Mouse (Mus musculus): ENCODE results near the gene Cpne1.
A peak's percentile ranks its signal among the peaks of the same experiment; 100 is the strongest.
"Not testable (repeated sequence)": the region's sequence is repeated elsewhere in the genome, so short reads cannot be mapped to it uniquely, and the experiment has no call there.

The Cpne1 gene

GRCm38 (mm10) chr2:156111358-156112079 is at the start of gene Cpne1, which contains the start of gene Rbm12:
Cpne1 (minus strand) TSS chr2:156111965.
Rbm12 (minus strand) TSS chr2:156111978.
- DNase-seq (ENCODE audit: low read depth in 1 of 2, low spot score in 2 of 2): peak; percentile 72 to 83

DNA sequence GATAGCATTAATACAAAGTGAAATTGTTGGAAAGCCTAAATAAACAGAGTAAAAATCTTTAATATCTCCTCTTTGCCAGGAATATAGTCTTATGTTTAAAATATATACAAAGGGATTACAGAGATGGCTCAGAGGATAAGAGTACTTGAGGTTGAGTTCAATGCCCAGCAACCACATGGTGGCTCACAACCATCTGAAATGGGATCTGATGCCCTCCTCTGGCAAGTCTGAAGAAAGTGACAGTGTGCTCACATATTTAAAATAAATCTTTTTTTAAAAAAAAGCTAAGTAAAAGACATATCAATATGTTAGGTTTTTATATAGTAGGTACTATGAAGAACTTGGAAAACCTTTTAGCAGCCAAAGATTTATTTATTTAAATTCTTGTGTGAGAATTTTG is 39.8 kb upstream of the Cpne1 start:
- no peak for DNase-seq (ENCODE audit: low read depth in 1 of 2, low spot score in 2 of 2)

- no peak for DNase-seq (ENCODE audit: low read depth in 1 of 2, low spot score in 2 of 2)
Observed at GRCm38 (mm10) chr2:156147316-156147915, 35.7 kb upstream of the Cpne1 start.

GRCm38 (mm10) chr2:156146272-156146989 is 34.7 kb upstream of the Cpne1 start:
- DNase-seq (ENCODE audit: low read depth in 1 of 2, low spot score in 2 of 2): no peak

DNA sequence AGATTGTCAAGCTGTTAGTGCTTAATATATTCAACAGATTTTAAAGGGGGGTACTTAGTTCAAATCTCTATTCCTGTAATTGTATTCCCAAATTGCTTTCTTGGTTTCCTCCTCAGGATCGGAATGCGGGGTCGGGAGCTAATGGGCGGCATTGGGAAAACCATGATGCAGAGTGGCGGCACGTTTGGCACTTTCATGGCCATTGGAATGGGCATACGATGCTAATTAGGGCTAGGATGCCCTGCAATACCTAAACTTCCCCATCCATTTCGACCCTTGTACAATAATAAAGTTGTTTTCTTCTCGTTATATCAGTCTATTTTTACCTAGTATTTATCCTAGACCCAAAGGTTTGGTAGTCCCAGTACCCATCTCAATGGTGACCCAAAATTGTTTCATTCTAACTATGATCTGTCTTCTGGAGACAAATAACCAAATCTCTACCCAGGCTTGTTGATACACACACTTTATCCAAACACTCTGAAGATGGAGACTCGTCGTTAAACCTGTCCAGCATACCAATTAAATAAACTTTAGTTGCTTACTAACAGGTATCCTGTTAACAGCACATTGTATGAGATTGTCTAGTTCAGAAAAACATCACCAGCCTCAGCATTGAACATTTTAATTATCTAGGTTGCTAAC is 33.8 kb upstream of the Cpne1 start:
- DNase-seq (ENCODE audit: low read depth in 1 of 2, low spot score in 2 of 2): no peak

DNA sequence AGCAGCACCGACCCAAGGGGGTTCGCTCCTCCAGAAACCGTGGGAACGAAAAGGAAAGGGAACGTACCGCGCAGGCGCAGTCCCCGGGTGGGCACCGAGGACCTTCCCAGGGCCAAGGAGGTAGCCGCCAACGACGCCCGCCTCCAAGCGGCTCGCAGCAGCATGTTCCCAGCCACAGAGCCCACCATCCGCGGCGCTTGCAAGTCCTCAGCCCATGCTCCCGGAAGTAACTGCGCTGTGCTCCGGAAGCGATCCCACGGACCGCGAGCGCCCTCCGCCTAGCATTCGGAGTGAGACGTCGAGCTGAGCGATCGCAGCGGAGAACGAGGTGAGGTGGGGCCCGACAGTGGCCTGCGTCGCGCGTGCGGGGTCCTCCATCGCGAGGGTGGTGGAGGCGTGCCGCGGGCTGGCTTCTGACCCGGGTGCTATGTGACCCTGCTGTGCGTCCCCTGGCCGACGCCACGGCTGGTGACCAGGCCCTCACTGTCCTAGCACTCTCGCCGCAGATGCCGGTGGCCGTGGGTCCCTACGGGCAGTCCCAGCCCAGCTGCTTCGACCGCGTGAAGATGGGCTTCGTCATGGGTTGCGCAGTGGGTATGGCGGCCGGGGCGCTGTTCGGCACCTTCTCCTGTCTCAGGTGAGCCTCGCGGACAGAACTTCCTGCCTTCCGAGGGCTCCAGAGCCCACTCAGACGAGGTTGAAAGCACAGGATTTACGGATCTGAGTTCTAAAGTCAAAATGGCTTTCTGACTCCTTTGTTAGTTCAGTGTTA is 32.4 kb upstream of the Cpne1 start, which contains the start of the genes Romo1 and Nfs1:
Romo1 (plus strand) TSS at position 87 of the 772 bp plus-strand sequence.
Nfs1 (minus strand) TSS at position 234 of the 772 bp plus-strand sequence.
- peak; percentile 59 to 77 for DNase-seq (ENCODE audit: low read depth in 1 of 2, low spot score in 2 of 2)

DNA sequence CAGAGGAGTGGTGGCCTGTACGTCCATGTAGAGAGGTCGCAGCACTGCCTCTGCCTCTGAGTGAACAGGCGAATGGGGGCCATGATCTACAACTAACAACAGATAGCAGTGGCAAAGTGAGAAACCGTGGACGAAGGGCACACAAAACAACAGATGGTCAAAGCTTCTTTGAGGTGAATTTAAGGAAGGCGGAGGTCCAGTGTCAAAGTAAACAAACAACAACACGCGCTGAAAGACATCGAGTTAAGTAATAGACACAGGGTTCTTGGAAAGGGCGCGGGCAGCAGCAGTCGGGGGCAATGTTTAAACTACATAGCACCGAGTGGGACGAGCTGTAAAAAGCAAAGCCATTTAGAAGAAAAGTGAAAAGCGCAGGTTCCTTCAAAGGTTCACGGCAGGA is 31.6 kb upstream of the Cpne1 start:
- no peak for DNase-seq (ENCODE audit: low read depth in 1 of 2, low spot score in 2 of 2)

GRCm38 (mm10) chr2:156142820-156143219 is 31.1 kb upstream of the Cpne1 start:
- DNase-seq (ENCODE audit: low read depth in 1 of 2, low spot score in 2 of 2): no peak

DNA sequence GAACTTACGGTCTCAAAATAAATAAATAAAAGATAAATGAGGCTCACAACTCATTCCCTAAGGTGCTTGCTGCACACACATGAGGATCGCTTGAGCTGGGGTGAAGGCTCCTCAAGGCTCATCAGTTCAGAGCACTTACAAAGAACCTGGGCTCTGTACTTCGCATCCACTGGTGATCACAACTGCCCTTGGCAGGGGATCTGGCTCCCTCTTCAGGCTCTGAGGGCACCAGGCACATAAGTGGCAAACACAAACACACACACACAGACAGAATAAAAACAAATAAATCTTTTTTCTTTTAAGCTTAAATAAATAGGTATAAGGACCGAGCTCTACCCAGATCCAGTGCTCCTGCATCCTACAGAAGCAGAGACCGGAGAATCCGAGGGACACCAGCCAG is 23.9 kb upstream of the Cpne1 start:
- DNase-seq (ENCODE audit: low read depth in 1 of 2, low spot score in 2 of 2): no peak

GRCm38 (mm10) chr2:156134161-156134560 is 22.4 kb upstream of the Cpne1 start:
- DNase-seq (ENCODE audit: low read depth in 1 of 2, low spot score in 2 of 2): no peak

DNA sequence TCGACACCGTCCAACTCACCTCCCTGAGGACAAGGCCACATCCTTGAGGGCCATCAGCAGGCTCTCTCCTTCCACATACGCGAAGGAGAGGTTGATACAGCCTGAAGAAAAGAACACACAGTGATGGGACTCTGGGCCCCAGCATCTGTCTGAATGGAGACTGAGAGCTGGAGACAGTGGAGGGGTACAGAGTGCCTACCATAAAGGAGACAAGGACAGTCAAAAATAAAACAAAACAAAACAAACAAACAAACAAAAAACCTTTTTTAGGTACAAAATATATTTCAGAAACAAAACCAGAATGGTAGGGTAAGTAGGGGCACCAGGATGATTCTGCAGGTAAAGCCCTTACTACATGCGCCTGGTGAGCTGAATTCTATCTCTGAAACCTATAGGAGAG is 15.2 kb upstream of the Cpne1 start, which contains the start of gene Gm28036:
Gm28036 (minus strand) TSS at position 101 of the 400 bp plus-strand sequence.
- no peak for DNase-seq (ENCODE audit: low read depth in 1 of 2, low spot score in 2 of 2)

GRCm38 (mm10) chr2:156123731-156124130 is 12.0 kb upstream of the Cpne1 start:
- no peak for DNase-seq (ENCODE audit: low read depth in 1 of 2, low spot score in 2 of 2)

DNA sequence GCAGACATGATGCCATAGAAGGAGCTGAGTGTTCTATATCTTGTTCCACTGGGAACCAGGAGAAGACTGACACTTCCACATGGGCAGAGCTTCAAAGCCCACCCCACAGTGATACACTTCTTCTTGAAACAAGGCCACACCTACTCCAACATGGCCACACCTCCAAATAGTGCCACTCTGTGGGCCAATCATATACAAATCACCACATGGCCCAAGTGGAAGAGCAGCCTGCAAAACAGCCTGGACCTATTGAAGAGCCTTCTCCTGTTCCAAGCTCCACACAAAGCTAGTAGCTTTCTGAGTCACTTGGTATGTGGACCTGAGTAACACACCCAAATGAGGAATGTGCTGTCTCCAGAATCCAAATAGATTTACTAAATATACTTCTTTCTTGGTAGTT is 7.8 kb upstream of the Cpne1 start:
- DNase-seq (ENCODE audit: low read depth in 1 of 2, low spot score in 2 of 2): no peak

DNA sequence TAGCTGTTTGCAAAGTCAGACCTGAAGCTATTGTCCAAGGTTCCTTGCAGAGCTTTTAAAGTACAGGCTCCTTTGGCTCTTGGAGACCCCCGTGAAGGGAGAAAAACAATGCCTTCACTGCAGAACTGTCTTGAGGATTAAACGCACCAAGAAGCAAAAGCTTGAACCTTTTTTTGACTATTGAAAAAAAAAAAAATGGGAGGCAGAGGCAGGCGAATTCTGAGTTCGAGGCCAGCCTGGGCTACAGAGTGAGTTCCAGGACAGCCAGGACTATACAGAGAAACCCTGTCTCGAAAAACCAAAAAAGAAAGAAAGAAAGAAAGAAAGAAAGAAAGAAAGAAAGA is 287 bp upstream of the Cpne1 start:
- not testable (repeated sequence) for DNase-seq (ENCODE audit: low read depth in 1 of 2, low spot score in 2 of 2)

GRCm38 (mm10) chr2:156110627-156111357 is 973 bp downstream of the Cpne1 start:
- DNase-seq (ENCODE audit: low read depth in 1 of 2, low spot score in 2 of 2): no peak

DNA sequence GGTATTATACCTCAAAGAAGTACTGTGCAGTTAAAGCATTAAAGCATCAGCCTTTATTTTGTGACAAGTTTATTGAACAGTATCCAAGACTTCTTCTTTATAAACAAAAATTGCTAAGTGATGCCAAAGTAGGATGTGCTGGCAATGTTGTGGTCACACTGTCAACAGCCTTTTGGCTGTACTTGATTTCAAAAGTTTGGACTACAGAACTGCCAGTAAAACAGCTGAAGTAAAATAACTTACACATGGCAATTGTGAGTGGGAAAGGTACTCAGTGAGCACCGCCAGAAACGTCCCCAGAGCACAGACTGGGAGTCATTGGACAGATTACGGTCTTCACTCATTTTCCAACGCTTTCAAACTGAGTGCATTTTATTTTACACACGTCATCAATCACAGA is 19.8 kb downstream of the Cpne1 start:
- DNase-seq (ENCODE audit: low read depth in 1 of 2, low spot score in 2 of 2): no peak

GRCm38 (mm10) chr2:156089799-156090198 is 22.0 kb downstream of the Cpne1 start:
- DNase-seq (ENCODE audit: low read depth in 1 of 2, low spot score in 2 of 2): no peak

- DNase-seq (ENCODE audit: low read depth in 1 of 2, low spot score in 2 of 2): no peak
Observed at GRCm38 (mm10) chr2:156087391-156088110, 24.2 kb downstream of the Cpne1 start.

- no peak for DNase-seq (ENCODE audit: low read depth in 1 of 2, low spot score in 2 of 2)
Observed at GRCm38 (mm10) chr2:156084541-156084940, 27.2 kb downstream of the Cpne1 start.
